8 mouse cellular contexts compared by ENCODE assay signal in the genomic region with DNA sequence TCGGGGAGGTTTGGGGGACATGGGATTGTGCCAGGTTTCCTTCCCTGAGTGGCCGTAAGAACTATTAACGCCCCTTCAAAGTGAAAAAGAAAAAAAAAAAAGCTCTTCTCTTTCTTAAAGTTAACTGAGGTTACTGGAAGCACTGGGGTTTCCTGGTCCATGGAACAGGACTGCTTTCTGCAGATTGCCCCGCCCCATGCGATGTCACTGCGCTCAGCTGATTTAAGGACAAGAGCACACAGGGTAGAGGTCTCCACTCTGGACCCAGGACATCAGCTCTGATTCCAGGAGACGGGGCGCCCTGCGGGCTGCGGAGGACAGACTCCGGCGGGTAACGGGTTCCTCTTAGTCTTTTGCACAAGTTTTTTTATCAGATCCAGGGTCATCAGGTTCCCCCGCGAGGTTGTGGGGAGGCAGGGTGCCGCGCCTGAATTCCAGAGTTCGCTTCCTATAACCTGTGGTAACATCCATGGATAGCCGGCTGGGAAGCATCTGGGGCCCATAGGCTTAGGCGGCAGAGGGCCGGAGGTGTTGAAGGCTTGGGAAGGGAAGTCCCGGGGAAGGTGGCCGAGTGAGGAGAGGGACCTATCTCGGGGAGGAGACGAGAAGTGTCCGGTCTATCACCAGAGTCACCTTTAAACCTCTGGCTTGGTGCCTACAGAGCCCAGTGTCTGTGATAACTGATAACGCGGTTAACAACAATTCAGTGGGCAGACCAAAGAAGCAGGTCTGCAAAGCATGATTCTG. TPM values are rescaled to one million over a fixed set of nuclear protein-coding genes. Genes with fewer than 3 reads are reported as not detected.
DNase-seq lines count a peak whose midpoint lies in the region; ATAC-seq and TF ChIP-seq lines count a peak whose summit lies in the region.

No protein-coding gene starts in this region.

- no peaks in the 10 kb centered on the region for H3K9me3 ChIP-seq in forebrain, embryonic 16.5 days (ENCODE audit: control insufficient read depth, low read length)
- H3K9me3 ChIP-seq in hindbrain, embryonic 12.5 days (replicated peaks), result no peaks in the 10 kb centered on the region
- no peaks in the 10 kb centered on the region for H3K9me3 ChIP-seq in midbrain, embryonic 16.5 days (replicated peaks; ENCODE audit: control insufficient read depth, low read length, poor library complexity, severe bottlenecking)

- H3K9ac ChIP-seq in forebrain, embryonic 16.5 days (replicated peaks; ENCODE audit: low read depth, low read length), result no peak overlapping the region
- H3K9ac ChIP-seq in hindbrain, embryonic 12.5 days, result no peak overlapping the region
- no peak overlapping the region for H3K9ac ChIP-seq in midbrain, embryonic 16.5 days (ENCODE audit: low read depth, low read length)

- no peak for TF ChIP-seq CTCF in layer of hippocampus, adult 2 months (conservative IDR thresholded peaks at IDR 0.05)

- H3K27ac ChIP-seq in layer of hippocampus, adult 2 months, result peak overlapping the region; percentile 73
- H3K27ac ChIP-seq in forebrain, embryonic 16.5 days (ENCODE audit: low read length), result no peak overlapping the region
- H3K27ac ChIP-seq in hindbrain, embryonic 12.5 days, result no peak overlapping the region
- no peak overlapping the region for H3K27ac ChIP-seq in midbrain, embryonic 16.5 days (ENCODE audit: low read length)

- DNase-seq in layer of hippocampus, adult 2 months (ENCODE audit: low spot score in 2 of 2), result no peak
- DNase-seq in layer of hippocampus, adult 18-20 months (ENCODE audit: low spot score in 2 of 2), result no peak
- peak; percentile 12 for DNase-seq in liver
- DNase-seq in layer of hippocampus, adult 11-12 months (ENCODE audit: low spot score), result no peak

- no peaks in the 10 kb centered on the region for H3K4me1 ChIP-seq in forebrain, embryonic 16.5 days (replicated peaks; ENCODE audit: control insufficient read depth, insufficient read depth, low read length)
- H3K4me1 ChIP-seq in hindbrain, embryonic 12.5 days, result 0 out of 2 replicates have a peak, but pooled peaks cover 3% of the 10 kb centered on the region
- H3K4me1 ChIP-seq in midbrain, embryonic 16.5 days (ENCODE audit: control insufficient read depth, insufficient read depth, low read length), result no peaks in the 10 kb centered on the region

- no peaks in the 10 kb centered on the region for H3K36me3 ChIP-seq in forebrain, embryonic 16.5 days (ENCODE audit: control insufficient read depth, insufficient read depth)
- H3K36me3 ChIP-seq in hindbrain, embryonic 12.5 days, result no peaks in the 10 kb centered on the region
- no peaks in the 10 kb centered on the region for H3K36me3 ChIP-seq in midbrain, embryonic 16.5 days (ENCODE audit: control insufficient read depth, insufficient read depth, low read length)

- H3K27me3 ChIP-seq in forebrain, embryonic 16.5 days (replicated peaks; ENCODE audit: control insufficient read depth, insufficient read depth, low read length), result peaks cover 35% of the 10 kb centered on the region
- H3K27me3 ChIP-seq in hindbrain, embryonic 12.5 days, result peaks cover 49% of the 10 kb centered on the region
- H3K27me3 ChIP-seq in midbrain, embryonic 16.5 days (ENCODE audit: control insufficient read depth, insufficient read depth, low read depth, low read length), result peaks cover 31% of the 10 kb centered on the region

- H3K4me3 ChIP-seq in layer of hippocampus, adult 2 months, result peak overlapping the region; percentile 37
- H3K4me3 ChIP-seq in forebrain, embryonic 16.5 days (replicated peaks; ENCODE audit: low read length), result no peak overlapping the region
- H3K4me3 ChIP-seq in hindbrain, embryonic 12.5 days, result peak overlapping the region; percentile 7; the same call in 1 of the 2 replicates
- peak overlapping the region; percentile 4; the same call in 1 of the 2 replicates for H3K4me3 ChIP-seq in midbrain, embryonic 16.5 days (ENCODE audit: low read depth, low read length)

- 0 out of 2 replicates have a peak overlapping the region, but pooled peaks have one; percentile 2 for H3K4me2 ChIP-seq in forebrain, embryonic 16.5 days (ENCODE audit: low read length)
- peak overlapping the region; percentile 25; the same call in 1 of the 2 replicates for H3K4me2 ChIP-seq in hindbrain, embryonic 12.5 days (replicated peaks)
- H3K4me2 ChIP-seq in midbrain, embryonic 16.5 days (ENCODE audit: low read length), result 0 out of 2 replicates have a peak overlapping the region, but pooled peaks have one; percentile 21

- WGBS in forebrain, embryonic 16.5 days, result 9% methylated on average over 28 of the region's 28 CpGs
- WGBS in hindbrain, embryonic 12.5 days, result 11% methylated on average over 28 of the region's 28 CpGs
- WGBS in midbrain, embryonic 16.5 days, result 11% methylated on average over 28 of the region's 28 CpGs

- ATAC-seq in forebrain, embryonic 16.5 days, result no peak
- ATAC-seq in hindbrain, embryonic 12.5 days (ENCODE audit: low FRiP score), result no peak
- ATAC-seq in midbrain, embryonic 16.5 days, result no peak
- no peak for ATAC-seq in cerebellum, adult (ENCODE audit: insufficient number of reproducible peaks, low FRiP score, low TSS enrichment)

RNA-seq across cellular contexts. Expression of a gene that starts 0.9 kb away (rescaled TPM):
- total RNA-seq in layer of hippocampus, adult 2 months (2021), result 1 to 10 TPM; 2.5 to 4.0 TPM
- 1 to 10 TPM; 2.9 to 3.4 TPM for total RNA-seq in layer of hippocampus, adult 18-20 months (2021)
- 1.3 and 1.8 TPM in 2 replicates for polyA plus RNA-seq in forebrain, embryonic 16.5 days (2015; fragmentation: Nextera tagmentation; extraction: Ambion mirVana)
- polyA plus RNA-seq in hindbrain, embryonic 12.5 days (2016; fragmentation: Nextera tagmentation; extraction: Ambion mirVana), result 1.1 and 1.3 TPM in 2 replicates
- 1.4 and 1.6 TPM in 2 replicates for polyA plus RNA-seq in midbrain, embryonic 16.5 days (2015; fragmentation: Nextera tagmentation; extraction: Ambion mirVana)

RNA-seq across cellular contexts. Expression of a gene that starts 39.6 kb away (rescaled TPM):
- under 1 TPM; 0.27 to 0.49 TPM for total RNA-seq in layer of hippocampus, adult 2 months (2021)
- total RNA-seq in layer of hippocampus, adult 18-20 months (2021), result under 1 TPM; 0.10 to 0.36 TPM
- polyA plus RNA-seq in forebrain, embryonic 16.5 days (2015; fragmentation: Nextera tagmentation; extraction: Ambion mirVana), result 5.7 and 6.5 TPM in 2 replicates
- 10.1 and 10.9 TPM in 2 replicates for polyA plus RNA-seq in hindbrain, embryonic 12.5 days (2016; fragmentation: Nextera tagmentation; extraction: Ambion mirVana)
- 1.7 and 1.9 TPM in 2 replicates for polyA plus RNA-seq in midbrain, embryonic 16.5 days (2015; fragmentation: Nextera tagmentation; extraction: Ambion mirVana)

RNA-seq across cellular contexts. Expression of a gene that starts 41.7 kb away (rescaled TPM):
- total RNA-seq in layer of hippocampus, adult 2 months (2021), result 1 to 10 TPM in 1 of 2 experiments, under 1 TPM in 1; 0.66 to 1.4 TPM
- total RNA-seq in layer of hippocampus, adult 18-20 months (2021), result 1 to 10 TPM in 1 of 2 experiments, under 1 TPM in 1; 0.79 to 1.1 TPM
- polyA plus RNA-seq in forebrain, embryonic 16.5 days (2015; fragmentation: Nextera tagmentation; extraction: Ambion mirVana), result 0.96 and 1.6 TPM in 2 replicates
- polyA plus RNA-seq in hindbrain, embryonic 12.5 days (2016; fragmentation: Nextera tagmentation; extraction: Ambion mirVana), result 1.4 and 4.1 TPM in 2 replicates
- 0.78 and 1.5 TPM in 2 replicates for polyA plus RNA-seq in midbrain, embryonic 16.5 days (2015; fragmentation: Nextera tagmentation; extraction: Ambion mirVana)

RNA-seq across cellular contexts. Expression of a gene that starts 43.8 kb away (rescaled TPM):
- total RNA-seq in layer of hippocampus, adult 2 months (2021), result 10 to 100 TPM; 46.0 to 48.8 TPM
- total RNA-seq in layer of hippocampus, adult 18-20 months (2021), result 10 to 100 TPM; 33.6 to 37.6 TPM
- 33.3 and 39.7 TPM in 2 replicates for polyA plus RNA-seq in forebrain, embryonic 16.5 days (2015; fragmentation: Nextera tagmentation; extraction: Ambion mirVana)
- 32.1 and 32.7 TPM in 2 replicates for polyA plus RNA-seq in hindbrain, embryonic 12.5 days (2016; fragmentation: Nextera tagmentation; extraction: Ambion mirVana)
- 35.7 and 36.8 TPM in 2 replicates for polyA plus RNA-seq in midbrain, embryonic 16.5 days (2015; fragmentation: Nextera tagmentation; extraction: Ambion mirVana)
